Mouse (Mus musculus): ENCODE data around the gene Il21r. TPM values are rescaled to one million over a fixed set of nuclear protein-coding genes. Genes with fewer than 3 reads are reported as not detected.

Il21r gene
- polyA plus RNA-seq, 1 experiment from 2014 or later: 34.1 TPM

GRCm38 (mm10) chr7:125671396-125671795 is 68.2 kb downstream of the Il21r start:
- Histone ChIP-seq H3K79me2 (ENCODE audit: inconsistent target) (no peaks in the 10 kb centered on the region), H3K4me3 (ENCODE audit: inconsistent target) (no peak overlapping the region), H3K36me3 (ENCODE audit: inconsistent target) (peaks cover 93% of the 10 kb centered on the region), H3K27ac (no peak overlapping the region)
- WGBS (ENCODE audit: missing documents): 92% methylated on average over 7 of the region's 8 CpGs

- H3K27ac ChIP-seq: no peak overlapping the region
- 90% methylated on average over 2 of the region's 2 CpGs for WGBS (ENCODE audit: missing documents)
Observed at GRCm38 (mm10) chr7:125674916-125675315, 71.7 kb downstream of the Il21r start.

GRCm38 (mm10) chr7:125678756-125679155 is 75.5 kb downstream of the Il21r start:
- peaks cover 85% of the 10 kb centered on the region for H3K36me3 ChIP-seq (ENCODE audit: inconsistent target)

More at GRCm38 (mm10) chr7:125674916-125675315, 71.7 kb downstream of the Il21r start:
- H3K36me3 ChIP-seq (ENCODE audit: inconsistent target): peaks cover 95% of the 10 kb centered on the region
- H3K4me3 ChIP-seq (ENCODE audit: inconsistent target): no peak overlapping the region
- no peaks in the 10 kb centered on the region for H3K79me2 ChIP-seq (ENCODE audit: inconsistent target)

GRCm38 (mm10) chr7:125679936-125680335 is 76.7 kb downstream of the Il21r start:
- H3K27ac ChIP-seq: no peak overlapping the region
- H3K4me3 ChIP-seq (ENCODE audit: inconsistent target): no peak overlapping the region
- WGBS (ENCODE audit: missing documents): 78% methylated on average over 9 of the region's 9 CpGs
- peaks cover 76% of the 10 kb centered on the region for H3K36me3 ChIP-seq (ENCODE audit: inconsistent target)
- H3K79me2 ChIP-seq (ENCODE audit: inconsistent target): no peaks in the 10 kb centered on the region

More at GRCm38 (mm10) chr7:125678756-125679155, 75.5 kb downstream of the Il21r start:
- Histone ChIP-seq H3K79me2 (ENCODE audit: inconsistent target) (no peaks in the 10 kb centered on the region), H3K27ac (no peak overlapping the region), H3K4me3 (ENCODE audit: inconsistent target) (no peak overlapping the region)
- WGBS (ENCODE audit: missing documents): 92% methylated on average over 8 of the region's 8 CpGs

Other genes with a start within 250 kb of the Il21r start
- 1.1 to 2.6 TPM (median 1.9 TPM) in 3 replicates for gene Kdm8, start 158.8 kb upstream of the Il21r start, polyA plus RNA-seq (2018)
- 20.1 to 42.2 TPM (median 29.6 TPM) in 3 replicates for gene Nsmce1, start 111.8 kb upstream of the Il21r start, polyA plus RNA-seq (2018)
- 95.1 to 123 TPM (median 99.7 TPM) in 3 replicates for gene Il4ra, start 51.3 kb upstream of the Il21r start, polyA plus RNA-seq (2018)
- 23.1 to 42.4 TPM (median 24.8 TPM) in 3 replicates for gene Gtf3c1, start 104.4 kb downstream of the Il21r start, polyA plus RNA-seq (2018)
- 7.1 to 11.3 TPM (median 11.0 TPM) in 3 replicates for gene D430042O09Rik, start 104.5 kb downstream of the Il21r start, polyA plus RNA-seq (2018)

Data from macrophage (primary cell).